Mouse (Mus musculus): ENCODE measurements around the gene Emc6.

DNA sequence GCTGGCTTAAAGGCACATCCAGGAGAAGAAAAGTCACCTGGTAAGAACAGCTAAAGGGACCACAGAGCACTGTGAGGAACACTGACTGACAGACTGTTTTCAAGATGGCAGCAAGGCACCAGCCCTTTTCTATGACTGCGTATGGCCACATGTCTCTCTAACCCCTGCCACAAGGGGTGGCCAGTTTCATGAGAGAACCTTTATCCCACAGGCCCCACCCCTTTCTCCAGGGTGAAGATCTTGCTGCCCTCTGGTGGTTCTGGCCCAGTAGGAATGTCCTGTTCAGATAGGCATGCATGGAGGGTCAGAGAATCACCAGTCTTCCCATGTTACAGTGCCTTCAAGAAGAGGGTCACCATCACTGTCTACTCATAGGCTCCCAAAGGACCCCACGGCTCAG, 47.1 kb upstream of the Emc6 start:
- TF ChIP-seq CTCF (IDR thresholded peaks at IDR 0.05; ENCODE audit: control insufficient read depth, insufficient read depth, low read length) (peak; percentile 22; the same call in 1 of the 2 replicates), POLR2A (IDR thresholded peaks at IDR 0.05; ENCODE audit: borderline replicate concordance, control insufficient read depth, low read depth, low read length) (no peak)
